Comparison of ENCODE assay signal across 22 mouse cellular contexts in the genomic region with DNA sequence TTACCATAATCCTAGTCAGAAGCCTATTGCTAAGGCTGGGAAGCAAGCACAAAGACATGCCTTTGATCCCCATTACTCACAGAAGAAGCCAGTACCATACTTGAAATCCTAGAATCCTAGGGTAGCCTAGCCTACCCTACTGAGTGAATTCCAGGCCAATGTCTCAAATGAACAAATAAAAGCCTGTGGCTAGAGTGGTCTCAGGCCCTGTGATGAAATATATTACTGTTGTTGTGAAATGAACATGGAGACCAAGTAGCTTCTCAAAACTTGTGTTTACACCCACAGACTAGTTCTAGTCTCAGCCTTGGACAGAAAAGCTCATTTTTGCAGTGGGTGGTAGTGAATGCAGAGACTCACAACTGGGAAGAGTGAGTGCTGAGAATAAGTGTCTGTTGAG. TPM values are rescaled to one million over a fixed set of nuclear protein-coding genes. Genes with fewer than 3 reads are reported as not detected.
DNase-seq lines count a peak whose midpoint lies in the region; ATAC-seq lines count a peak whose summit lies in the region.
"Had no signal": no experiment of that assay in that cellular context is flagged by ENCODE, and none has a peak within 500 bp of the region (broad histone marks: within the 10 kb centered on the region; RNA-seq: fewer than 3 reads in every experiment).

No protein-coding gene starts in this region.

- DNase-seq in 416B (ENCODE audit: low read depth) = peak; percentile 18
- DNase-seq in cerebellum, postnatal 36 days = no peak
- no peak for DNase-seq in embryo, embryonic 11 days
- no peak for DNase-seq in ovary, postnatal 36 days (ENCODE audit: low spot score)
- DNase-seq: adrenal gland, adult 2 months; adrenal gland, adult 8-10 months; adrenal gland, postnatal 10 days; adrenal gland, postnatal 14 days; adrenal gland, postnatal 25 days; adrenal gland, postnatal 36 days; B cell, adult 2 months; cerebellum, adult 11 months; cerebellum, adult 11-12 months; cerebellum, adult 18-20 months; cerebellum, adult 2 months had no signal

- ATAC-seq in granulocyte monocyte progenitor cell, adult 5-6 weeks (replicated peaks; ENCODE audit: poor library complexity, severe bottlenecking) = peak; percentile 82
- peak; percentile 61 for ATAC-seq in megakaryocyte progenitor cell, adult 5-6 weeks (replicated peaks; ENCODE audit: poor library complexity)
- ATAC-seq: activated CD4-positive, CD25-positive, alpha-beta regulatory T cell, adult 4 months; CD4-positive, CD25-positive, alpha-beta regulatory T cell, adult 4 months; Patski had no signal

RNA-seq across cellular contexts. Expression of gene Lrrc1, which starts 31.6 kb away (rescaled TPM):
- total RNA-seq in granulocyte monocyte progenitor cell, adult 5-6 weeks (2014; fragmentation: Nextera tagmentation) = 16.3 and 17.1 TPM in 2 replicates
- total RNA-seq in granulocyte monocyte progenitor cell, adult 5-6 weeks (2017) = 9.5 and 10.9 TPM in 2 replicates
- total RNA-seq in megakaryocyte progenitor cell, adult 5-6 weeks (2015) = 9.1 and 10.2 TPM in 2 replicates
- 13.8 and 17.2 TPM in 2 replicates for total RNA-seq in megakaryocyte progenitor cell, adult 5-6 weeks (2017)

RNA-seq across cellular contexts. Expression of gene Klhl31, which starts 60.0 kb away (rescaled TPM):
- total RNA-seq in granulocyte monocyte progenitor cell, adult 5-6 weeks (2014; fragmentation: Nextera tagmentation) = not detected in 2 replicates
- total RNA-seq in granulocyte monocyte progenitor cell, adult 5-6 weeks (2017) = not detected in 2 replicates
- not detected in 2 replicates for total RNA-seq in megakaryocyte progenitor cell, adult 5-6 weeks (2015)
- not detected in 2 replicates for total RNA-seq in megakaryocyte progenitor cell, adult 5-6 weeks (2017)
- total RNA-seq: adrenal gland, postnatal 36 days; CH12.LX; MEL had no signal
